Mouse (Mus musculus): ENCODE measurements at regions not wholly inside any gene's neighbourhood (a gene's known extent, or its start where the extent isn't known, plus 50 kb on each side); places are given as distances from the start of the nearest gene placed in this dataset.

DNA sequence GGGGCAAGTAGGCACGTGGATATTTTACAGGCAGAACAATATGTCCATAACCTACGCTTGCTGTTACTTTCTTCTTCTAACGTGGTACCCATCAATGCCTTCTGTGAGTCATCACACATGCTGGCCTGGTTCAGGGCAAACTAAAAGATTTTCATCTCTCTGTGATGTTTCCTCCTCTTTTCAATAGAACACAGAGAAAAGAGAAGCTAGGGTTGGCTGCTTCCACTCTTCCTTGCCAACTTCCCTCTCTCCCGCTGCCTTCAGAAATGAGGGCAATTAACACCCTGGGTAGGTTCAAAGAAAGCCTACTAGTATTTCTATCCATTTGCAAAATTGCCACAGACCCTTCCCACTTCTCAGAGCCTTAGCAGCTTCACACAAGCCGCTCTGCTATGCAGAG is 575.5 kb upstream of the Tle4 start:
- TF ChIP-seq CTCF (IDR thresholded peaks at IDR 0.05; ENCODE audit: low read depth), result no peak
- no peaks in the 10 kb centered on the region for H3K9me3 ChIP-seq (ENCODE audit: control insufficient read depth)

DNA sequence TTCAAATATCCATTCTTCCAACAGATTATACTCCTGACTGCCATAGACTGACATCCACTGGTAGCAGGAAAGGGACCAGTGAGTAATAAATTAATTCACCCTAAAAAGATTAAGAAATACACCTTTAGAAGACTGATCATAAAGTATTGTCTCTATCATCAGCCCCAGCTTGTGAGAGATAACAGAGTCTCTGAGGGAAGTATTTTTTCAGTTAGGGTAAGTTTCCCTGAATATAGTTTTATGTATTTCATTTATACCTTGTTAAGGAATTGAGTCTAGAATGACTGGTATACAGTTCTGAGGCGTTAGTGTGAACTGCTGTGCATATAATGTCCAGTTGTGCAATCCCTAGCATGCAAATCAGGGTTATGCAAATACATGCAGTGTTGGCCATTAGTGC is 569.3 kb upstream of the Tle4 start:
- WGBS, result 60% methylated on average over 1 of the region's 1 CpGs
- no peaks in the 10 kb centered on the region for H3K4me1 ChIP-seq (replicated peaks; ENCODE audit: control insufficient read depth, insufficient read depth, low read length)
- H3K9me3 ChIP-seq (ENCODE audit: control insufficient read depth), result no peaks in the 10 kb centered on the region
- ATAC-seq, result no peak
- no peaks in the 10 kb centered on the region for H3K36me3 ChIP-seq (ENCODE audit: control insufficient read depth, insufficient read depth)
- H3K9ac ChIP-seq (ENCODE audit: low read depth, low read length), result no peak overlapping the region
- H3K4me2 ChIP-seq (replicated peaks; ENCODE audit: low read depth), result no peak overlapping the region
- H3K4me3 ChIP-seq (ENCODE audit: low read depth, low read length), result no peak overlapping the region
- no peak overlapping the region for H3K27ac ChIP-seq (ENCODE audit: low read depth, low read length)
- no peaks in the 10 kb centered on the region for H3K27me3 ChIP-seq (replicated peaks; ENCODE audit: control insufficient read depth, insufficient read depth, low read length)
- TF ChIP-seq CTCF (IDR thresholded peaks at IDR 0.05; ENCODE audit: low read depth), result no peak

More for the DNA sequence above, 575.5 kb upstream of the Tle4 start:
- Histone ChIP-seq H3K4me2 (replicated peaks; ENCODE audit: low read depth) (no peak overlapping the region), H3K4me3 (ENCODE audit: low read depth, low read length) (no peak overlapping the region), H3K9ac (ENCODE audit: low read depth, low read length) (no peak overlapping the region), H3K27me3 (replicated peaks; ENCODE audit: control insufficient read depth, insufficient read depth, low read length) (no peaks in the 10 kb centered on the region), H3K27ac (ENCODE audit: low read depth, low read length) (no peak overlapping the region), H3K36me3 (ENCODE audit: control insufficient read depth, insufficient read depth) (no peaks in the 10 kb centered on the region), H3K4me1 (replicated peaks; ENCODE audit: control insufficient read depth, insufficient read depth, low read length) (no peaks in the 10 kb centered on the region)
- ATAC-seq, result no peak
- WGBS, result 40% methylated on average over 5 of the region's 5 CpGs

DNA sequence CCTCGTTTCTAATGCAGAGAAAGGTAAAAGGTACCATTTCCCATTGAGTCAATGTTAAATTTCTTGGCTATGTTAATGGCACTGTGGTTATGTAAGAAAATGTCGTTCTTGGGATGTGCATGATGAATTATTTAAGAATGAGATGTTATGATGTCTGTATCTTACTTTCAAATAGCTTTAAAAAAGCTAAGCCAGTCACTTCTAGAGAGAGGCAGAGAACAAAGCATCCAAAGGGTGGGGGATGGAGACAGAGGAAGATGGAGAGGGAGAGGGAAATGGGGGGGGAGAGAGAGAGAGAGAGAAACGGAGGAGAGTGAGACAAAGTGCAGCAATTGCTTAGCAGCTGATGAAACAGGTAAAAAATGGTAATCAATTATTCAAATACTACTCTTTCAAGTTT is 562.8 kb upstream of the Tle4 start:
- no peak overlapping the region for H3K4me3 ChIP-seq (ENCODE audit: low read depth, low read length)
- H3K36me3 ChIP-seq (ENCODE audit: control insufficient read depth, insufficient read depth), result no peaks in the 10 kb centered on the region
- no peaks in the 10 kb centered on the region for H3K27me3 ChIP-seq (replicated peaks; ENCODE audit: control insufficient read depth, insufficient read depth, low read length)
- no peaks in the 10 kb centered on the region for H3K4me1 ChIP-seq (replicated peaks; ENCODE audit: control insufficient read depth, insufficient read depth, low read length)
- H3K9me3 ChIP-seq (ENCODE audit: control insufficient read depth), result no peaks in the 10 kb centered on the region
- no peak for ATAC-seq
- no peak overlapping the region for H3K9ac ChIP-seq (ENCODE audit: low read depth, low read length)
- WGBS, result 52% methylated on average over 3 of the region's 3 CpGs
- no peak for TF ChIP-seq CTCF (IDR thresholded peaks at IDR 0.05; ENCODE audit: low read depth)
- no peak overlapping the region for H3K4me2 ChIP-seq (replicated peaks; ENCODE audit: low read depth)
- H3K27ac ChIP-seq (ENCODE audit: low read depth, low read length), result no peak overlapping the region

DNA sequence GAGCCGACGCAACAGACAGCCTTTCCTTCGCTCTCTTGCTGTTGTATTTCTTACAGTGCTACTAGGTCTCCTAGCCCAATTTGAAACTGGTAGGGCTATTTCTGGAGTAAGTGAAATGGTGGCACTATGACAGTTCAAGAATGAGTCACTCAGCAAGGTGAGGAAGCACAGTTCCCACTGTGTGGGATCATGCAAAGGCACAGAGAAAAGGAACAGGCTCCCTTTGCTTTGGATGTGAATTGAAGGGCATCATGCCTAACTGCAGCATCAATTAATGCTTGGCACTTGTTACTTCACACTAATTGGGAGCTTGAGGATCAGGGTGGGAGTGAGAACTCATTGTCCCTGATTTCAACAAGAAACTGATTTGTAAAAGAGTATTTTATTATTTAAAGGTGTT is 560.8 kb upstream of the Tle4 start:
- Histone ChIP-seq H3K4me2 (replicated peaks; ENCODE audit: low read depth) (no peak overlapping the region), H3K4me3 (ENCODE audit: low read depth, low read length) (no peak overlapping the region), H3K27me3 (replicated peaks; ENCODE audit: control insufficient read depth, insufficient read depth, low read length) (no peaks in the 10 kb centered on the region), H3K4me1 (replicated peaks; ENCODE audit: control insufficient read depth, insufficient read depth, low read length) (no peaks in the 10 kb centered on the region), H3K9me3 (ENCODE audit: control insufficient read depth) (no peaks in the 10 kb centered on the region), H3K9ac (ENCODE audit: low read depth, low read length) (no peak overlapping the region), H3K36me3 (ENCODE audit: control insufficient read depth, insufficient read depth) (no peaks in the 10 kb centered on the region), H3K27ac (ENCODE audit: low read depth, low read length) (no peak overlapping the region)
- no peak for ATAC-seq
- WGBS, result 94% methylated on average over 3 of the region's 3 CpGs
- TF ChIP-seq CTCF (IDR thresholded peaks at IDR 0.05; ENCODE audit: low read depth), result no peak

DNA sequence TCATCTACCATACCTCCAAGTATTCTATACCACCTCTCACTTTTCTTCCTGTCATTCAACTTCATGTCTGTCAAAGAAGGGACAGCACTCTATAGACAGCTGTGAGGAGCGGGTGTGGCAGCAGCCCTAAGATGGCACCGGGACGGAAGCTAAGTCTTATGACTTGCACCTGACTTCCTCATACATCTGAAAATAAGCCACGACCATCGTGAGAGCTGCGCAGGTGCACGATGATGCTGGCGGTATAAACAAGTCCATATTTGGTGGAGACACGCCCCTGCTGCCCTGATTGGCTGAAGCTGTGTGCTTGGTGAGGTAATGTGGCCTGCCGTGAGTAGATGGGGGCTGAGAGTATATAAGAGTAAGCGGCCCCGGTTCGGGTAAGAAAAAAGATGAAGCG is 560.3 kb upstream of the Tle4 start:
- no peaks in the 10 kb centered on the region for H3K36me3 ChIP-seq (ENCODE audit: control insufficient read depth, insufficient read depth)
- no peak for ATAC-seq
- no peak overlapping the region for H3K9ac ChIP-seq (ENCODE audit: low read depth, low read length)
- H3K27ac ChIP-seq (ENCODE audit: low read depth, low read length), result no peak overlapping the region
- H3K4me3 ChIP-seq (ENCODE audit: low read depth, low read length), result no peak overlapping the region
- H3K27me3 ChIP-seq (replicated peaks; ENCODE audit: control insufficient read depth, insufficient read depth, low read length), result no peaks in the 10 kb centered on the region
- WGBS, result 84% methylated on average over 14 of the region's 14 CpGs
- H3K9me3 ChIP-seq (ENCODE audit: control insufficient read depth), result no peaks in the 10 kb centered on the region
- H3K4me2 ChIP-seq (replicated peaks; ENCODE audit: low read depth), result no peak overlapping the region
- H3K4me1 ChIP-seq (replicated peaks; ENCODE audit: control insufficient read depth, insufficient read depth, low read length), result no peaks in the 10 kb centered on the region
- no peak for TF ChIP-seq CTCF (IDR thresholded peaks at IDR 0.05; ENCODE audit: low read depth)

DNA sequence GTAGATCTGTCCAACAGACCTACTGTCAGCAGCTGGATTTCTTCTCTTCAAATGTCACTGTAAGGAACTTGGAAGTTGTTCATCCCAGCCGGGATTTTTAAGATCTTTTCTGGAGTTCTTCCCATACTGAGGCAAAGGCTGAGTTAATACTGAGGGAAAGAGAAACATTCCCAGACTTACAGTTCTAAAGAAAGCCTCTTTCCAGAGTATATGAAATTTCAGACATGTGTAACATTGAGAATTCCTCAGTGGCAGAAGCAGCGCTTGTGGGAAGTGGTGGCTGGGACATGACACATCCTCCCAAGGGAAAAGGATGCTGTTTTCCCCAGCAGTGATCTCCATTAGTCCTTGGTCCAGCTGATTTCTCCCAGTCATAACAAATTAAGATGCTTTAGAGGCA is 556.8 kb upstream of the Tle4 start:
- TF ChIP-seq CTCF (IDR thresholded peaks at IDR 0.05; ENCODE audit: low read depth), result no peak
- ATAC-seq, result no peak
- Histone ChIP-seq H3K4me1 (replicated peaks; ENCODE audit: control insufficient read depth, insufficient read depth, low read length) (no peaks in the 10 kb centered on the region), H3K9me3 (ENCODE audit: control insufficient read depth) (no peaks in the 10 kb centered on the region), H3K27ac (ENCODE audit: low read depth, low read length) (no peak overlapping the region), H3K4me3 (ENCODE audit: low read depth, low read length) (no peak overlapping the region), H3K9ac (ENCODE audit: low read depth, low read length) (no peak overlapping the region), H3K27me3 (replicated peaks; ENCODE audit: control insufficient read depth, insufficient read depth, low read length) (no peaks in the 10 kb centered on the region), H3K36me3 (ENCODE audit: control insufficient read depth, insufficient read depth) (no peaks in the 10 kb centered on the region), H3K4me2 (replicated peaks; ENCODE audit: low read depth) (no peak overlapping the region)
- 51% methylated on average over 2 of the region's 2 CpGs for WGBS

DNA sequence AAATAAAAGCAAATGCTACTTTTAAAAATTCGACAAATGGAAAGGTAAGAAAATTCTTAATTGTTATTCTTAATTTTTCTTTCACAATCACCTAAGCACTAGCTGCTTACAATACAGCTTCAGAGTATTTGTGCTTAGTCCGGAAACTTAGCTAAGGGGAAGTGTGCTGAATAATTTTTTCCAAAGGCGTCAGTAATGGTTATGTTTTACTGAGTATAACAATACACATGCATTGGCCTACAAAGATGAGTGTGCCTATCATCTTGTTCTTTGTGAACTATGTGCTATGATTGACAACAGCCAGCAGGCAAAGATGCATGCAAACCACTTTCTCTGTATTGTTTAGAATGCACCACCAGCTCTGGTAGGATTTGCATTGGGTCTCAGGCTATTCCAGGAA is 548.5 kb upstream of the Tle4 start:
- Histone ChIP-seq H3K36me3 (ENCODE audit: control insufficient read depth, insufficient read depth) (no peaks in the 10 kb centered on the region), H3K9me3 (ENCODE audit: control insufficient read depth) (no peaks in the 10 kb centered on the region), H3K27me3 (replicated peaks; ENCODE audit: control insufficient read depth, insufficient read depth, low read length) (no peaks in the 10 kb centered on the region), H3K4me2 (replicated peaks; ENCODE audit: low read depth) (no peak overlapping the region), H3K27ac (ENCODE audit: low read depth, low read length) (no peak overlapping the region), H3K4me1 (replicated peaks; ENCODE audit: control insufficient read depth, insufficient read depth, low read length) (no peaks in the 10 kb centered on the region), H3K9ac (ENCODE audit: low read depth, low read length) (no peak overlapping the region), H3K4me3 (ENCODE audit: low read depth, low read length) (no peak overlapping the region)
- 88% methylated on average over 3 of the region's 3 CpGs for WGBS
- no peak for ATAC-seq
- no peak for TF ChIP-seq CTCF (IDR thresholded peaks at IDR 0.05; ENCODE audit: low read depth)
